Mouse (Mus musculus) embryonic facial prominence, embryonic 12.5 days (tissue): ENCODE measurements around the gene Fam83g. TPM values are rescaled to one million over a fixed set of nuclear protein-coding genes. Genes with fewer than 3 reads are reported as not detected.
"Not testable (repeated sequence)": the region's sequence is repeated elsewhere in the genome, so short reads cannot be mapped to it uniquely, and the experiment has no call there.

Experiments
- ATAC-seq: fragments of 200-750 bp; cut with Nextera tagmentation; 2 replicates; pipeline ENCODE4 v1.8.0; 2017; ENCODE audit not compliant: insufficient number of reproducible peaks, insufficient read depth, low FRiP score, low TSS enrichment
- H3K27ac ChIP-seq: fragments of 300-500 bp; sonication (generic); 2 replicates; pipeline ENCODE4 v1.5.1; 2016; ENCODE audit warnings: mild to moderate bottlenecking
- H3K27me3 ChIP-seq: fragments of 300-500 bp; sonication (generic); 2 replicates; pipeline ENCODE4 v1.6.1; 2016; ENCODE audit warnings: mild to moderate bottlenecking, moderate library complexity
- H3K36me3 ChIP-seq: fragments of 300-500 bp; sonication (generic); 2 replicates; pipeline ENCODE4 v1.6.1; 2016; ENCODE audit warnings: mild to moderate bottlenecking
- H3K4me1 ChIP-seq: fragments of 300-500 bp; sonication (generic); 2 replicates; pipeline ENCODE4 v1.6.1; 2016
- H3K4me2 ChIP-seq: fragments of 300-500 bp; sonication (generic); replicated peaks from 2 replicates; pipeline ENCODE4 v1.6.1; 2016; ENCODE audit warnings: mild to moderate bottlenecking, moderate library complexity
- H3K4me3 ChIP-seq: fragments of 300-500 bp; sonication (generic); 2 replicates; pipeline ENCODE4 v1.5.1; 2016; ENCODE audit warnings: mild to moderate bottlenecking
- H3K9ac ChIP-seq: fragments of 300-500 bp; sonication (generic); 2 replicates; pipeline ENCODE4 v1.6.1; 2016; ENCODE audit warnings: mild to moderate bottlenecking, moderate library complexity
- H3K9me3 ChIP-seq: fragments of 300-500 bp; sonication (generic); 2 replicates; pipeline ENCODE4 v1.6.1; 2016; ENCODE audit warnings: mild to moderate bottlenecking, moderate library complexity
- WGBS: fragments of 180-500 bp; shearing (Covaris S2); methylation state at CpG from one replicate; pipeline ENCODE4 v1.1.7; 2016; 5-methylcytosine and 5-hydroxymethylcytosine counted together
- polyA plus RNA-seq: library from polyadenylated mRNA; unstranded; fragments of >200 nt; fragmentation: Nextera tagmentation; extraction: Ambion mirVana; gene quantifications from 2 replicates; pipeline ENCODE4 v1.2.1, GENCODE M21; 2016

Fam83g gene
- 1.5 and 1.9 TPM in 2 replicates for polyA plus RNA-seq

GRCm38 (mm10) chr11:61683907-61684731 is at the start of gene Fam83g:
TSS of gene Fam83g (plus strand) at chr11:61684091.
- Histone ChIP-seq H3K9ac (peak within 1 kb of the TSS; percentile 44), H3K4me2 (peak within 1 kb of the TSS; percentile 64), H3K4me3 (peak within 1 kb of the TSS; percentile 42), H3K9me3 (no peaks in the 10 kb centered on the region), H3K27me3 (peaks cover 33% of the 10 kb centered on the region), H3K4me1 (peaks cover 5% of the 10 kb centered on the region; the same call in 1 of the 2 replicates), H3K27ac (no peak within 1 kb of the TSS), H3K36me3 (no peaks in the 10 kb centered on the region)
- ATAC-seq, result peak; percentile 29; the same call in 1 of the 2 replicates
- 1% methylated on average over 76 of the region's 76 CpGs for WGBS

GRCm38 (mm10) chr11:61636309-61636708 is 47.6 kb upstream of the Fam83g start:
- H3K4me2 ChIP-seq, H3K27ac ChIP-seq, H3K27me3 ChIP-seq, ATAC-seq, H3K36me3 ChIP-seq, H3K9ac ChIP-seq, H3K4me1 ChIP-seq, H3K4me3 ChIP-seq, H3K9me3 ChIP-seq: not testable (repeated sequence)
- 94% methylated on average over 3 of the region's 4 CpGs for WGBS

- no peak overlapping the region for H3K4me2 ChIP-seq
- H3K9me3 ChIP-seq, result no peaks in the 10 kb centered on the region
- 47% methylated on average over 1 of the region's 1 CpGs for WGBS
- H3K9ac ChIP-seq, result no peak overlapping the region
- H3K36me3 ChIP-seq, result no peaks in the 10 kb centered on the region
- H3K27ac ChIP-seq, result no peak overlapping the region
- H3K4me1 ChIP-seq, result no peaks in the 10 kb centered on the region
- no peaks in the 10 kb centered on the region for H3K27me3 ChIP-seq
- H3K4me3 ChIP-seq, result no peak overlapping the region
- ATAC-seq, result no peak
Measured at GRCm38 (mm10) chr11:61637413-61637812, 46.5 kb upstream of the Fam83g start.

GRCm38 (mm10) chr11:61637856-61638255 is 46.0 kb upstream of the Fam83g start:
- Histone ChIP-seq H3K4me2 (no peak overlapping the region), H3K4me3 (no peak overlapping the region), H3K9me3 (no peaks in the 10 kb centered on the region), H3K36me3 (no peaks in the 10 kb centered on the region), H3K4me1 (no peaks in the 10 kb centered on the region), H3K27me3 (no peaks in the 10 kb centered on the region), H3K9ac (no peak overlapping the region), H3K27ac (no peak overlapping the region)
- WGBS, result 89% methylated on average over 3 of the region's 3 CpGs
- ATAC-seq, result no peak

- Histone ChIP-seq H3K9me3 (no peaks in the 10 kb centered on the region), H3K4me3 (no peak overlapping the region), H3K9ac (no peak overlapping the region), H3K27ac (no peak overlapping the region), H3K4me1 (no peaks in the 10 kb centered on the region), H3K36me3 (no peaks in the 10 kb centered on the region), H3K27me3 (no peaks in the 10 kb centered on the region), H3K4me2 (no peak overlapping the region)
- ATAC-seq, result no peak
- WGBS, result 81% methylated on average over 12 of the region's 12 CpGs
Measured at GRCm38 (mm10) chr11:61638764-61639536, 44.9 kb upstream of the Fam83g start.

- Histone ChIP-seq H3K27me3 (no peaks in the 10 kb centered on the region), H3K4me3 (no peak overlapping the region), H3K36me3 (no peaks in the 10 kb centered on the region), H3K9ac (no peak overlapping the region), H3K4me1 (no peaks in the 10 kb centered on the region), H3K27ac (no peak overlapping the region), H3K4me2 (no peak overlapping the region), H3K9me3 (no peaks in the 10 kb centered on the region)
- ATAC-seq, result no peak
- WGBS, result 87% methylated on average over 6 of the region's 6 CpGs
Measured at GRCm38 (mm10) chr11:61639601-61640177, 44.2 kb upstream of the Fam83g start.

GRCm38 (mm10) chr11:61640585-61640984 is 43.3 kb upstream of the Fam83g start:
- H3K27me3 ChIP-seq, ATAC-seq, H3K9me3 ChIP-seq, H3K4me2 ChIP-seq, H3K36me3 ChIP-seq, H3K4me1 ChIP-seq, H3K4me3 ChIP-seq, H3K27ac ChIP-seq, H3K9ac ChIP-seq: not testable (repeated sequence)
- 64% methylated on average over 9 of the region's 9 CpGs for WGBS

GRCm38 (mm10) chr11:61642106-61642505 is 41.8 kb upstream of the Fam83g start:
- Histone ChIP-seq H3K4me3 (no peak overlapping the region), H3K9ac (no peak overlapping the region), H3K36me3 (no peaks in the 10 kb centered on the region), H3K27me3 (no peaks in the 10 kb centered on the region), H3K4me2 (no peak overlapping the region), H3K27ac (no peak overlapping the region), H3K4me1 (no peaks in the 10 kb centered on the region), H3K9me3 (no peaks in the 10 kb centered on the region)
- no peak for ATAC-seq
- WGBS, result 81% methylated on average over 7 of the region's 7 CpGs

- 78% methylated on average over 5 of the region's 5 CpGs for WGBS
- Histone ChIP-seq H3K9ac (no peak overlapping the region), H3K9me3 (no peaks in the 10 kb centered on the region), H3K4me3 (no peak overlapping the region), H3K4me1 (no peaks in the 10 kb centered on the region), H3K27ac (no peak overlapping the region), H3K4me2 (no peak overlapping the region), H3K36me3 (no peaks in the 10 kb centered on the region), H3K27me3 (0 out of 2 replicates have a peak, but pooled peaks cover 3% of the 10 kb centered on the region)
- ATAC-seq, result no peak
Measured at GRCm38 (mm10) chr11:61643184-61643961, 40.5 kb upstream of the Fam83g start.

- Histone ChIP-seq H3K36me3 (no peaks in the 10 kb centered on the region), H3K4me2 (no peak overlapping the region), H3K9me3 (no peaks in the 10 kb centered on the region), H3K27me3 (0 out of 2 replicates have a peak, but pooled peaks cover 3% of the 10 kb centered on the region), H3K4me1 (no peaks in the 10 kb centered on the region), H3K27ac (no peak overlapping the region), H3K4me3 (no peak overlapping the region), H3K9ac (no peak overlapping the region)
- WGBS, result 73% methylated on average over 11 of the region's 11 CpGs
- ATAC-seq, result no peak
Measured at GRCm38 (mm10) chr11:61644576-61645326, 39.1 kb upstream of the Fam83g start.
